Mouse (Mus musculus) forelimb bud, embryonic 11.5 days (tissue): ENCODE measurements at regions not wholly inside any gene's neighbourhood (a gene's known extent, or its start where the extent isn't known, plus 50 kb on each side); places are given as distances from the start of the nearest gene placed in this dataset.

Source experiments
- DNase-seq: peaks from one replicate; pipeline ENCODE4 v3.0.0-alpha.2; 2012; ENCODE audit warnings: low read depth, low spot score

GRCm38 (mm10) chr10:16592870-16593269 is 1130.1 kb upstream of the Cited2 start:
- no peak for DNase-seq

GRCm38 (mm10) chr10:16600041-16600440 is 1123.0 kb upstream of the Cited2 start:
- DNase-seq, result no peak

GRCm38 (mm10) chr10:16600551-16601224 is 1122.3 kb upstream of the Cited2 start:
- DNase-seq, result no peak

GRCm38 (mm10) chr10:16601225-16601595 is 1121.8 kb upstream of the Cited2 start:
- DNase-seq, result no peak

- no peak for DNase-seq
Observed at GRCm38 (mm10) chr10:16608339-16608738, 1114.7 kb upstream of the Cited2 start.

- no peak for DNase-seq
Observed at GRCm38 (mm10) chr10:16618752-16619151, 1104.3 kb upstream of the Cited2 start.

GRCm38 (mm10) chr10:16619584-16619983 is 1103.4 kb upstream of the Cited2 start:
- no peak for DNase-seq

- peak; percentile 61 for DNase-seq
Observed at GRCm38 (mm10) chr10:16620804-16621559, 1102.0 kb upstream of the Cited2 start.

GRCm38 (mm10) chr10:16622821-16623220 is 1100.2 kb upstream of the Cited2 start:
- no peak for DNase-seq

- DNase-seq, result no peak
Observed at GRCm38 (mm10) chr10:16633236-16633635, 1089.8 kb upstream of the Cited2 start.

GRCm38 (mm10) chr10:16635463-16635862 is 1087.6 kb upstream of the Cited2 start:
- DNase-seq, result no peak

- DNase-seq, result no peak
Observed at GRCm38 (mm10) chr10:16637006-16637405, 1086.0 kb upstream of the Cited2 start.

GRCm38 (mm10) chr10:16638111-16638510 is 1084.9 kb upstream of the Cited2 start:
- no peak for DNase-seq

GRCm38 (mm10) chr10:16640136-16640535 is 1082.9 kb upstream of the Cited2 start:
- DNase-seq, result peak; percentile 53

- no peak for DNase-seq
Observed at GRCm38 (mm10) chr10:16650120-16650519, 1072.9 kb upstream of the Cited2 start.

GRCm38 (mm10) chr10:16652450-16652849 is 1070.6 kb upstream of the Cited2 start:
- no peak for DNase-seq

- DNase-seq, result peak; percentile 3
Observed at GRCm38 (mm10) chr10:16664483-16664882, 1058.5 kb upstream of the Cited2 start.

- DNase-seq, result no peak
Observed at GRCm38 (mm10) chr10:16670286-16670685, 1052.7 kb upstream of the Cited2 start.

GRCm38 (mm10) chr10:16681001-16681400 is 1042.0 kb upstream of the Cited2 start:
- no peak for DNase-seq

- DNase-seq, result no peak
Observed at GRCm38 (mm10) chr10:16685352-16685751, 1037.7 kb upstream of the Cited2 start.

GRCm38 (mm10) chr10:16706976-16707375 is 1016.0 kb upstream of the Cited2 start:
- no peak for DNase-seq

GRCm38 (mm10) chr10:16713143-16713542 is 1009.9 kb upstream of the Cited2 start:
- DNase-seq, result peak; percentile 9

- DNase-seq, result no peak
Observed at GRCm38 (mm10) chr10:16714065-16714464, 1009.0 kb upstream of the Cited2 start.
